Mouse (Mus musculus) heart, embryonic 16.5 days (tissue): Measurements from ENCODE around the gene Prdm8. TPM values are rescaled to one million over a fixed set of nuclear protein-coding genes. Genes with fewer than 3 reads are reported as not detected.
A peak's percentile ranks its signal among the peaks of the same experiment; 100 is the strongest.

Source experiments
- ATAC-seq: fragments of 200-750 bp; cut with Nextera tagmentation; replicated peaks from 2 replicates; pipeline ENCODE4 v1.8.0; 2017; ENCODE audit warnings: moderate number of reproducible peaks; ENCODE audit not compliant: insufficient read depth, low FRiP score; ENCODE audit errors: extremely low read depth
- H3K27ac ChIP-seq: fragments of 300-500 bp; sonication (generic); 2 replicates; pipeline ENCODE4 v1.5.1; 2014; ENCODE audit warnings: mild to moderate bottlenecking, low read length, control low read depth, moderate library complexity
- H3K27me3 ChIP-seq: fragments of 300-500 bp; sonication (generic); 2 replicates; pipeline ENCODE4 v1.6.1; 2014; ENCODE audit warnings: low read length, mixed read lengths; ENCODE audit not compliant: control insufficient read depth, insufficient read depth
- H3K36me3 ChIP-seq: fragments of 300-500 bp; sonication (generic); 2 replicates; pipeline ENCODE4 v1.6.1; 2014; ENCODE audit not compliant: control insufficient read depth, insufficient read depth
- H3K4me1 ChIP-seq: fragments of 300-500 bp; sonication (generic); 2 replicates; pipeline ENCODE4 v1.6.1; 2014; ENCODE audit warnings: low read length, mixed read lengths; ENCODE audit not compliant: control insufficient read depth, insufficient read depth
- H3K4me2 ChIP-seq: fragments of 300-500 bp; sonication (generic); 2 replicates; pipeline ENCODE4 v1.6.1; 2014; ENCODE audit warnings: low read depth, mild to moderate bottlenecking, control low read depth, low read length
- H3K4me3 ChIP-seq: fragments of 300-500 bp; sonication (generic); 2 replicates; pipeline ENCODE4 v1.5.1; 2014; ENCODE audit warnings: mild to moderate bottlenecking, control low read depth, low read length
- H3K9ac ChIP-seq: fragments of 300-500 bp; sonication (generic); 2 replicates; pipeline ENCODE4 v1.6.1; 2014; ENCODE audit warnings: low read length, control low read depth
- H3K9me3 ChIP-seq: fragments of 300-500 bp; sonication (generic); replicated peaks from 2 replicates; pipeline ENCODE4 v1.6.1; 2016; ENCODE audit warnings: low read length; ENCODE audit not compliant: control insufficient read depth
- WGBS: fragments of 180-500 bp; shearing (Covaris S2); extraction: QIAGEN DNeasy Blood & Tissue Kit; methylation state at CpG from one replicate; pipeline ENCODE4 v1.1.7; 2014; 5-methylcytosine and 5-hydroxymethylcytosine counted together
- polyA plus RNA-seq: library from polyadenylated mRNA; unstranded; fragments of >200 nt; fragmentation: Nextera tagmentation; extraction: Ambion mirVana; gene quantifications from 2 replicates; pipeline ENCODE4 v1.2.1, GENCODE M21; 2015

The Prdm8 gene
- polyA plus RNA-seq, 1 experiment from 2014 or later = not detected

- Histone ChIP-seq H3K36me3 (no peaks in the 10 kb centered on the region), H3K27ac (no peak overlapping the region), H3K27me3 (peaks cover 66% of the 10 kb centered on the region), H3K4me3 (no peak overlapping the region), H3K4me2 (no peak overlapping the region), H3K9ac (no peak overlapping the region), H3K4me1 (peaks cover 22% of the 10 kb centered on the region), H3K9me3 (no peaks in the 10 kb centered on the region)
- no peak for ATAC-seq
- 31% methylated on average over 9 of the region's 9 CpGs for WGBS
Measured at GRCm38 (mm10) chr5:98171651-98172230, 4.7 kb downstream of the Prdm8 start.

GRCm38 (mm10) chr5:98172502-98173181 is 5.6 kb downstream of the Prdm8 start:
- 9% methylated on average over 15 of the region's 15 CpGs for WGBS
- peaks cover 62% of the 10 kb centered on the region for H3K27me3 ChIP-seq
- no peaks in the 10 kb centered on the region for H3K36me3 ChIP-seq
- H3K9me3 ChIP-seq = no peaks in the 10 kb centered on the region
- 0 out of 2 replicates have a peak overlapping the region, but pooled peaks have one; percentile 9 for H3K9ac ChIP-seq
- peak overlapping the region; percentile 36; the same call in 1 of the 2 replicates for H3K4me2 ChIP-seq
- H3K4me1 ChIP-seq = peaks cover 20% of the 10 kb centered on the region
- H3K4me3 ChIP-seq = 0 out of 2 replicates have a peak overlapping the region, but pooled peaks have one; percentile 10
- H3K27ac ChIP-seq = no peak overlapping the region
- no peak for ATAC-seq

GRCm38 (mm10) chr5:98173694-98174093 is 6.7 kb downstream of the Prdm8 start:
- Histone ChIP-seq H3K9me3 (no peaks in the 10 kb centered on the region), H3K4me1 (peaks cover 13% of the 10 kb centered on the region)
- no peak for ATAC-seq

GRCm38 (mm10) chr5:98179606-98180005 is 12.6 kb downstream of the Prdm8 start:
- Histone ChIP-seq H3K4me2 (no peak overlapping the region), H3K4me1 (peaks cover 9% of the 10 kb centered on the region), H3K9ac (no peak overlapping the region), H3K4me3 (no peak overlapping the region), H3K27me3 (peaks cover 73% of the 10 kb centered on the region), H3K27ac (no peak overlapping the region), H3K36me3 (no peaks in the 10 kb centered on the region), H3K9me3 (no peaks in the 10 kb centered on the region)
- 5% methylated on average over 12 of the region's 12 CpGs for WGBS
- ATAC-seq = no peak

More at GRCm38 (mm10) chr5:98173694-98174093, 6.7 kb downstream of the Prdm8 start:
- Histone ChIP-seq H3K27ac (no peak overlapping the region), H3K36me3 (no peaks in the 10 kb centered on the region), H3K4me3 (no peak overlapping the region), H3K4me2 (no peak overlapping the region), H3K27me3 (peaks cover 65% of the 10 kb centered on the region), H3K9ac (no peak overlapping the region)

GRCm38 (mm10) chr5:98180461-98180887 is 13.5 kb downstream of the Prdm8 start:
- no peak for ATAC-seq
- peaks cover 13% of the 10 kb centered on the region for H3K4me1 ChIP-seq
- H3K9me3 ChIP-seq = no peaks in the 10 kb centered on the region
- no peak overlapping the region for H3K9ac ChIP-seq
- H3K27ac ChIP-seq = no peak overlapping the region
- peak overlapping the region; percentile 24; the same call in 1 of the 2 replicates for H3K4me2 ChIP-seq
- no peaks in the 10 kb centered on the region for H3K36me3 ChIP-seq
- H3K27me3 ChIP-seq = peaks cover 77% of the 10 kb centered on the region
- WGBS = 2% methylated on average over 19 of the region's 19 CpGs
- H3K4me3 ChIP-seq = peak overlapping the region; percentile 6; the same call in 1 of the 2 replicates

GRCm38 (mm10) chr5:98180888-98181635 is 14.1 kb downstream of the Prdm8 start:
- peak overlapping the region; percentile 17 for H3K4me3 ChIP-seq
- H3K36me3 ChIP-seq = no peaks in the 10 kb centered on the region
- ATAC-seq = no peak
- H3K4me1 ChIP-seq = peaks cover 14% of the 10 kb centered on the region
- peak overlapping the region; percentile 24; the same call in 1 of the 2 replicates for H3K4me2 ChIP-seq
- H3K9me3 ChIP-seq = no peaks in the 10 kb centered on the region
- H3K9ac ChIP-seq = no peak overlapping the region
- H3K27ac ChIP-seq = no peak overlapping the region
- peaks cover 78% of the 10 kb centered on the region for H3K27me3 ChIP-seq
- WGBS = 1% methylated on average over 27 of the region's 27 CpGs

- no peaks in the 10 kb centered on the region for H3K9me3 ChIP-seq
- 7% methylated on average over 16 of the region's 16 CpGs for WGBS
- peak overlapping the region; percentile 17 for H3K4me3 ChIP-seq
- peaks cover 19% of the 10 kb centered on the region for H3K4me1 ChIP-seq
- H3K36me3 ChIP-seq = no peaks in the 10 kb centered on the region
- no peak for ATAC-seq
- H3K4me2 ChIP-seq = 0 out of 2 replicates have a peak overlapping the region, but pooled peaks have one; percentile 20
- H3K27me3 ChIP-seq = peaks cover 80% of the 10 kb centered on the region
- H3K9ac ChIP-seq = no peak overlapping the region
- H3K27ac ChIP-seq = no peak overlapping the region
Measured at GRCm38 (mm10) chr5:98181686-98182602, 14.9 kb downstream of the Prdm8 start.

GRCm38 (mm10) chr5:98182603-98182920 is 15.6 kb downstream of the Prdm8 start:
- Histone ChIP-seq H3K4me2 (no peak overlapping the region), H3K27ac (no peak overlapping the region)
- 6% methylated on average over 5 of the region's 5 CpGs for WGBS

More at GRCm38 (mm10) chr5:98182603-98182920, 15.6 kb downstream of the Prdm8 start:
- Histone ChIP-seq H3K4me3 (no peak overlapping the region), H3K27me3 (peaks cover 84% of the 10 kb centered on the region), H3K36me3 (no peaks in the 10 kb centered on the region), H3K9me3 (no peaks in the 10 kb centered on the region), H3K9ac (no peak overlapping the region), H3K4me1 (peaks cover 19% of the 10 kb centered on the region)
- ATAC-seq = no peak
